Mouse (Mus musculus) lung, postnatal 0 days (tissue): ENCODE data around the gene Mov10. TPM values are rescaled to one million over a fixed set of nuclear protein-coding genes. Genes with fewer than 3 reads are reported as not detected.
A peak's percentile ranks its signal among the peaks of the same experiment; 100 is the strongest.
"Not testable (repeated sequence)": the region's sequence is repeated elsewhere in the genome, so short reads cannot be mapped to it uniquely, and the experiment has no call there.

Experiments used
- ATAC-seq: fragments of 200-750 bp; cut with Nextera tagmentation; 2 replicates; pipeline ENCODE4 v1.8.0; 2017; ENCODE audit warnings: moderate library complexity
- DNase-seq: peaks from one replicate; pipeline ENCODE4 v3.0.0-alpha.2; 2016; ENCODE audit warnings: low spot score
- H3K27ac ChIP-seq: fragments of 300-500 bp; sonication (generic); 2 replicates; pipeline ENCODE4 v1.5.1; 2014; ENCODE audit warnings: antibody characterized with exemption, mild to moderate bottlenecking, low read length, mixed read lengths
- H3K27me3 ChIP-seq: fragments of 300-500 bp; sonication (generic); replicated peaks from 2 replicates; pipeline ENCODE4 v1.6.1; 2014; ENCODE audit warnings: low read length, mixed read lengths; ENCODE audit not compliant: insufficient read depth
- H3K36me3 ChIP-seq: fragments of 300-500 bp; sonication (generic); 2 replicates; pipeline ENCODE4 v1.6.1; 2014; ENCODE audit warnings: low read length, mixed read lengths; ENCODE audit not compliant: insufficient read depth
- H3K4me1 ChIP-seq: fragments of 300-500 bp; sonication (generic); 2 replicates; pipeline ENCODE4 v1.6.1; 2014; ENCODE audit warnings: antibody characterized with exemption, low read depth, low read length, mixed read lengths; ENCODE audit not compliant: insufficient read depth
- H3K4me2 ChIP-seq: fragments of 300-500 bp; sonication (generic); replicated peaks from 2 replicates; pipeline ENCODE4 v1.6.1; 2014; ENCODE audit warnings: low read depth, mild to moderate bottlenecking, low read length, moderate library complexity, mixed read lengths
- H3K4me3 ChIP-seq: fragments of 300-500 bp; sonication (generic); 2 replicates; pipeline ENCODE4 v1.5.1; 2014; ENCODE audit warnings: low read depth, low read length
- H3K9ac ChIP-seq: fragments of 300-500 bp; sonication (generic); replicated peaks from 2 replicates; pipeline ENCODE4 v1.6.1; 2014; ENCODE audit warnings: low read depth, mild to moderate bottlenecking
- H3K9me3 ChIP-seq: fragments of 300-500 bp; sonication (generic); 2 replicates; pipeline ENCODE4 v1.6.1; 2016; ENCODE audit warnings: low read length, mixed read lengths
- CTCF ChIP-seq: IDR thresholded peaks from 2 replicates; pipeline ENCODE4 v1.5.1; 2016; ENCODE audit warnings: antibody characterized with exemption, mild to moderate bottlenecking
- EP300 ChIP-seq: IDR thresholded peaks from 2 replicates; pipeline ENCODE4 v1.6.1; 2016; ENCODE audit warnings: antibody characterized with exemption, mild to moderate bottlenecking, control low read depth
- WGBS: fragments of 180-500 bp; shearing (Covaris S2); extraction: QIAGEN DNeasy Blood & Tissue Kit; methylation state at CpG from one replicate; pipeline ENCODE4 v1.1.7; 2014; 5-methylcytosine and 5-hydroxymethylcytosine counted together
- polyA plus RNA-seq: library from polyadenylated mRNA; unstranded; fragments of >200 nt; fragmentation: Nextera tagmentation; extraction: Ambion mirVana; gene quantifications from 2 replicates; pipeline ENCODE4 v1.2.1, GENCODE M21; 2015

The Mov10 gene
- polyA plus RNA-seq, 1 experiment from 2014 or later: 22.2 TPM

GRCm38 (mm10) chr3:104770035-104770434 is 48.3 kb downstream of the Mov10 start:
- no peak overlapping the region for H3K27ac ChIP-seq
- no peak overlapping the region for H3K9ac ChIP-seq
- ATAC-seq (0 out of 2 replicates have a peak, but pooled peaks have one; percentile 30), DNase-seq (peak; percentile 42)
- no peak overlapping the region for H3K4me3 ChIP-seq
- WGBS: 53% methylated on average over 10 of the region's 10 CpGs
- H3K9me3 ChIP-seq: no peaks in the 10 kb centered on the region
- H3K4me2 ChIP-seq: no peak overlapping the region
- no peaks in the 10 kb centered on the region for H3K27me3 ChIP-seq
- H3K4me1 ChIP-seq: no peaks in the 10 kb centered on the region
- TF ChIP-seq EP300 (no peak), CTCF (peak; percentile 84)
- H3K36me3 ChIP-seq: no peaks in the 10 kb centered on the region

GRCm38 (mm10) chr3:104769135-104769534 is 49.2 kb downstream of the Mov10 start:
- Histone ChIP-seq H3K9me3 (no peaks in the 10 kb centered on the region), H3K4me2 (no peak overlapping the region), H3K4me1 (no peaks in the 10 kb centered on the region), H3K27me3 (no peaks in the 10 kb centered on the region), H3K9ac (no peak overlapping the region), H3K27ac (no peak overlapping the region), H3K4me3 (no peak overlapping the region), H3K36me3 (no peaks in the 10 kb centered on the region)
- TF ChIP-seq EP300 (no peak), CTCF (no peak)
- ATAC-seq (no peak), DNase-seq (no peak)
- WGBS: 47% methylated on average over 3 of the region's 3 CpGs

GRCm38 (mm10) chr3:104767716-104768115 is 50.6 kb downstream of the Mov10 start:
- WGBS: 70% methylated on average over 4 of the region's 4 CpGs
- Histone ChIP-seq H3K27me3 (no peaks in the 10 kb centered on the region), H3K9ac (no peak overlapping the region), H3K4me2 (no peak overlapping the region), H3K4me3 (no peak overlapping the region), H3K36me3 (no peaks in the 10 kb centered on the region), H3K9me3 (no peaks in the 10 kb centered on the region), H3K4me1 (no peaks in the 10 kb centered on the region), H3K27ac (no peak overlapping the region)
- ATAC-seq (no peak), DNase-seq (no peak)
- no peak for TF ChIP-seq EP300
- no peak for TF ChIP-seq CTCF

- WGBS: 53% methylated on average over 2 of the region's 2 CpGs
- H3K4me3 ChIP-seq: no peak overlapping the region
- no peaks in the 10 kb centered on the region for H3K9me3 ChIP-seq
- TF ChIP-seq EP300 (no peak), CTCF (no peak)
- DNase-seq (no peak), ATAC-seq (no peak)
- H3K4me1 ChIP-seq: no peaks in the 10 kb centered on the region
- H3K9ac ChIP-seq: no peak overlapping the region
- H3K36me3 ChIP-seq: no peaks in the 10 kb centered on the region
- H3K27ac ChIP-seq: no peak overlapping the region
- H3K27me3 ChIP-seq: no peaks in the 10 kb centered on the region
- no peak overlapping the region for H3K4me2 ChIP-seq
Observed at GRCm38 (mm10) chr3:104767141-104767540, 51.2 kb downstream of the Mov10 start.

GRCm38 (mm10) chr3:104765021-104765420 is 53.3 kb downstream of the Mov10 start:
- Histone ChIP-seq H3K4me2 (no peak overlapping the region), H3K36me3 (no peaks in the 10 kb centered on the region), H3K9me3 (no peaks in the 10 kb centered on the region), H3K4me3 (no peak overlapping the region), H3K27me3 (0 out of 2 replicates have a peak, but pooled peaks cover 4% of the 10 kb centered on the region), H3K27ac (no peak overlapping the region), H3K9ac (no peak overlapping the region), H3K4me1 (no peaks in the 10 kb centered on the region)
- TF ChIP-seq CTCF (peak; percentile 67), EP300 (no peak)
- no peak for DNase-seq
- no peak for ATAC-seq
- WGBS: 17% methylated on average over 4 of the region's 4 CpGs

GRCm38 (mm10) chr3:104762103-104762863 is 56.1 kb downstream of the Mov10 start:
- not testable (repeated sequence) for H3K4me1 ChIP-seq, H3K4me2 ChIP-seq, H3K9ac ChIP-seq, H3K9me3 ChIP-seq, H3K4me3 ChIP-seq, H3K36me3 ChIP-seq, H3K27ac ChIP-seq, H3K27me3 ChIP-seq, DNase-seq, ATAC-seq
- WGBS: 26% methylated on average over 19 of the region's 20 CpGs
